Mouse (Mus musculus) heart, embryonic 10.5 days (tissue): ENCODE results near the gene Gm27027. TPM values are rescaled to one million over a fixed set of nuclear protein-coding genes. Genes with fewer than 3 reads are reported as not detected.

Source experiments
- DNase-seq: peaks from one replicate; pipeline ENCODE4 v3.0.0-alpha.2; 2017; ENCODE audit warnings: low spot score
- H3K27ac ChIP-seq: fragments of 300-500 bp; sonication (generic); 2 replicates; pipeline ENCODE4 v1.5.1; 2016; ENCODE audit warnings: mild to moderate bottlenecking
- H3K27me3 ChIP-seq: fragments of 300-500 bp; sonication (generic); 2 replicates; pipeline ENCODE4 v1.6.1; 2016; ENCODE audit warnings: mild to moderate bottlenecking; ENCODE audit not compliant: poor library complexity, insufficient read depth, severe bottlenecking
- H3K36me3 ChIP-seq: fragments of 300-500 bp; sonication (generic); 2 replicates; pipeline ENCODE4 v1.6.1; 2016; ENCODE audit warnings: mild to moderate bottlenecking, moderate library complexity
- H3K4me1 ChIP-seq: fragments of 300-500 bp; sonication (generic); 2 replicates; pipeline ENCODE4 v1.6.1; 2016; ENCODE audit warnings: mild to moderate bottlenecking
- H3K4me3 ChIP-seq: fragments of 300-500 bp; sonication (generic); 2 replicates; pipeline ENCODE4 v1.5.1; 2016; ENCODE audit warnings: mild to moderate bottlenecking, moderate library complexity
- H3K9me3 ChIP-seq: fragments of 300-500 bp; sonication (generic); 2 replicates; pipeline ENCODE4 v1.6.1; 2016; ENCODE audit warnings: mild to moderate bottlenecking, moderate library complexity
- WGBS: fragments of 180-500 bp; shearing (Covaris S2); methylation state at CpG from one replicate; pipeline ENCODE4 v1.1.7; 2016; 5-methylcytosine and 5-hydroxymethylcytosine counted together
- polyA plus RNA-seq: library from polyadenylated mRNA; unstranded; fragments of >200 nt; fragmentation: Nextera tagmentation; extraction: Ambion mirVana; gene quantifications from 2 replicates; pipeline ENCODE4 v1.2.1, GENCODE M21; 2016

The Gm27027 gene
- polyA plus RNA-seq, 1 experiment from 2014 or later, result not detected

DNA sequence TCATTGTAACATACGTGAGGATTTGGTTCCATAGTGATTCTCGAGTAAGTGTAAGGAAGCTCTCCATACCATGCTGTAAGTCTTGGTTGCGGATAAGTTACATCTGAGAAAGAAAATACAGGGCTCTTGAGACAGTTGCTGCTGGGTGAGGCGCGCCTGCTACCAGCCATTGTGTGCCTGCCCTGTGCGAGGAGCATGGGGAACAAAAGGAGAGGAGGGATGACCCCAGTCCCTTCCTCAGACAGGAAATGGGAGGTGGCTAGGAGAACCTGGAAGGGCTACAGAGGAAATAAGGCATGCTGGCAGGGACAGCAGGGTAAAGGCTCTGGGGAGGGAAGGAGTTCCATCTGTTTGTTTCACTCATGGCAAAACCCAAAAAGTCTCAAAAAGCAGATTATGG lies 5.3 kb upstream of the Gm27027 start:
- H3K27me3 ChIP-seq, result no peaks in the 10 kb centered on the region
- no peaks in the 10 kb centered on the region for H3K9me3 ChIP-seq
- H3K36me3 ChIP-seq, result peaks cover 89% of the 10 kb centered on the region
- no peak overlapping the region; the same call in 1 of the 2 replicates for H3K27ac ChIP-seq
- 73% methylated on average over 6 of the region's 6 CpGs for WGBS
- DNase-seq, result no peak
- H3K4me1 ChIP-seq, result no peaks in the 10 kb centered on the region
- no peak overlapping the region for H3K4me3 ChIP-seq

- no peak overlapping the region for H3K27ac ChIP-seq
- no peaks in the 10 kb centered on the region for H3K27me3 ChIP-seq
- 36% methylated on average over 3 of the region's 3 CpGs for WGBS
- H3K36me3 ChIP-seq, result peaks cover 64% of the 10 kb centered on the region
- no peak for DNase-seq
- H3K4me1 ChIP-seq, result peaks cover 19% of the 10 kb centered on the region
- no peak overlapping the region for H3K4me3 ChIP-seq
- H3K9me3 ChIP-seq, result no peaks in the 10 kb centered on the region
Observed at GRCm38 (mm10) chr2:93992810-93993209, 3.3 kb downstream of the Gm27027 start.

- Histone ChIP-seq H3K9me3 (no peaks in the 10 kb centered on the region), H3K4me1 (peaks cover 19% of the 10 kb centered on the region), H3K27me3 (no peaks in the 10 kb centered on the region), H3K36me3 (peaks cover 64% of the 10 kb centered on the region), H3K27ac (no peak overlapping the region), H3K4me3 (no peak overlapping the region)
- no peak for DNase-seq
- WGBS, result 59% methylated on average over 5 of the region's 5 CpGs
Observed at GRCm38 (mm10) chr2:93992259-93992658, 3.9 kb downstream of the Gm27027 start.

DNA sequence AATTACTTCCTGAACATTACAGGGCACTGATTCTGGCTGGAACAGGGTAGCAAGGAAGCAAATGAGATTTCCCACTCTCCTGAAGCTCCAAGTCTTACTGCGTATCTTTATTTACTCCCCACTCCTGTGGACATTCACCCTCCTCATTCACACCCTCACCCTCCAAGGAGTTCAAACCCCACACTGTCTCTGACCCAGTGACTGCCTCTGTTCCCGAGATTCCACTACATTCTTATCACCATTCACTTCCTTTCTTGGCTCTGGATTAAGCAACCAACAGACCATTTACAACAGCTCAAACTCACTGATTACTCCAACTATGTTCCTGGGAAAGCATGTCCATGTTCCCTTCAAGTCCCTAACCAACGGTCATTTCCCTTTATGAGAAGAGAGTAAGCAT lies 4.8 kb downstream of the Gm27027 start:
- Histone ChIP-seq H3K36me3 (peaks cover 64% of the 10 kb centered on the region), H3K4me1 (peaks cover 27% of the 10 kb centered on the region), H3K27ac (no peak overlapping the region), H3K27me3 (no peaks in the 10 kb centered on the region), H3K4me3 (no peak overlapping the region), H3K9me3 (no peaks in the 10 kb centered on the region)
- WGBS, result 60% methylated on average over 3 of the region's 3 CpGs
- no peak for DNase-seq

DNA sequence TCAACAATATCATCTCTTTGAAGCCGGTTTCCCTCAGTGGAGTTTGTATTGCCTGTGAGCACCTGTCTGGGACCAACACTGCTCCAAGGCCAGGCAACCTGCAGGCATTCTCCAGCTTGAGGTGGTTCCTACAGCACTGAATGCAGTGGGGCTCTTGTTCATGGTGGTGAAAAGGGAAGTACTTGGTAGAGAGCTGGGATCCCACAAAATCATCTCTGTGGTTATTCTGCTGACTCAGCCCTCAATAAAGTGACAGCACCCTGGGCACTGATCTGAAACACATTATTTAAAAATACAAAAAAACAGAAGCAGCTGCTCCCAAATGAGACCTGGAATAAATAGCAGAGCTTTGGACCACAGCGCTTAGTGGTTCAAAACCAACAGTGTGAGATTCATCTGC lies 7.7 kb downstream of the Gm27027 start:
- Histone ChIP-seq H3K27ac (no peak overlapping the region), H3K4me1 (peaks cover 23% of the 10 kb centered on the region), H3K36me3 (peaks cover 63% of the 10 kb centered on the region), H3K9me3 (no peaks in the 10 kb centered on the region), H3K27me3 (no peaks in the 10 kb centered on the region), H3K4me3 (no peak overlapping the region)
- WGBS, result 93% methylated on average over 2 of the region's 2 CpGs
- no peak for DNase-seq

GRCm38 (mm10) chr2:93982457-93983235 lies 13.5 kb downstream of the Gm27027 start:
- no peak for DNase-seq
- Histone ChIP-seq H3K27ac (no peak overlapping the region), H3K36me3 (peaks cover 72% of the 10 kb centered on the region), H3K4me3 (no peak overlapping the region), H3K4me1 (peaks cover 8% of the 10 kb centered on the region; the same call in 1 of the 2 replicates), H3K27me3 (no peaks in the 10 kb centered on the region), H3K9me3 (no peaks in the 10 kb centered on the region)
- WGBS, result 84% methylated on average over 4 of the region's 4 CpGs

- H3K4me1 ChIP-seq, result peaks cover 26% of the 10 kb centered on the region
- H3K27me3 ChIP-seq, result peaks cover 7% of the 10 kb centered on the region
- H3K36me3 ChIP-seq, result peaks cover 51% of the 10 kb centered on the region
- no peak for DNase-seq
- no peak overlapping the region for H3K27ac ChIP-seq
- no peaks in the 10 kb centered on the region for H3K9me3 ChIP-seq
- WGBS, result 87% methylated on average over 7 of the region's 7 CpGs
- H3K4me3 ChIP-seq, result no peak overlapping the region
Observed at GRCm38 (mm10) chr2:93979249-93980120, 16.7 kb downstream of the Gm27027 start.

DNA sequence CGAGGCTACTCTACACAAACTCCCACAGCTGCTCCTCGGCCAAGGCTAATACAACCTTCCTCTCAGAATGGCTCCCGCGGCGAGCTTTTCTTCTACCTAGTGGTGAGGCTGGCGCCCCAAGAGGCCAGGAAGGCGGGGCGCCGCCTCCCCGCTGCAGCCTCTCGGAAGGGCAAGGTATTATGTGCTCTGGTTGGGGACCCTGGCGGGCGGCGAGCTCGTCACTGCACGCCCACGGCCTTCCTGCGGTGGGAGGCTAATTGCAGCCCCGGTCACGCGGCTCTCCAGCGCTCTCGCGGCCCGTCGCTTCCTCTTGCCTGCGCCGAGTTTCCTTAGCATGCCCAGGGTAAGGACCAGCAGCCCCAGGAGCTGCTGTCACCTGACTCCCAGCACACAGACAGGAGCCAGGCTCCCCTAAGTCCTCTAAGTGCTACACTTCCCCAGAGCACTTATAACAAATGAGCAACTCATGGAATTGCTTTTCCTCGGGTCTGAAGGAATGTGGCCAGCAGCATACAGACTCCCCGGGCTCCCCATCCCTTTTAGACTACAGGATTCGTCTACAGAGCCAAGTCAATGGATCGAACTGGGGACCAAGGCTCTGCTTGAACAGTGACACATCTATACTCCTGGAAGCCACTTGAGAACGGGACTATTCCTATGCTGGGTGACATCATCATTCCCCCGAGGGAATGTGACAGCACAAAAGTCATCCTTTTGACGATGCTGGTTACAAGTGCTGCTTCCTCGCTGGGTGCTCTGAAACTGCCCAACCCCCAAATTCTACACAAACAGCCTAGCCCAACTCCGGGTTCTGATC lies 19.5 kb downstream of the Gm27027 start:
- peaks cover 26% of the 10 kb centered on the region for H3K4me1 ChIP-seq
- peak; percentile 82 for DNase-seq
- peak overlapping the region; percentile 85 for H3K27ac ChIP-seq
- H3K9me3 ChIP-seq, result no peaks in the 10 kb centered on the region
- peaks cover 28% of the 10 kb centered on the region for H3K27me3 ChIP-seq
- peaks cover 28% of the 10 kb centered on the region for H3K36me3 ChIP-seq
- WGBS, result 1% methylated on average over 37 of the region's 37 CpGs
- peak overlapping the region; percentile 64 for H3K4me3 ChIP-seq

DNA sequence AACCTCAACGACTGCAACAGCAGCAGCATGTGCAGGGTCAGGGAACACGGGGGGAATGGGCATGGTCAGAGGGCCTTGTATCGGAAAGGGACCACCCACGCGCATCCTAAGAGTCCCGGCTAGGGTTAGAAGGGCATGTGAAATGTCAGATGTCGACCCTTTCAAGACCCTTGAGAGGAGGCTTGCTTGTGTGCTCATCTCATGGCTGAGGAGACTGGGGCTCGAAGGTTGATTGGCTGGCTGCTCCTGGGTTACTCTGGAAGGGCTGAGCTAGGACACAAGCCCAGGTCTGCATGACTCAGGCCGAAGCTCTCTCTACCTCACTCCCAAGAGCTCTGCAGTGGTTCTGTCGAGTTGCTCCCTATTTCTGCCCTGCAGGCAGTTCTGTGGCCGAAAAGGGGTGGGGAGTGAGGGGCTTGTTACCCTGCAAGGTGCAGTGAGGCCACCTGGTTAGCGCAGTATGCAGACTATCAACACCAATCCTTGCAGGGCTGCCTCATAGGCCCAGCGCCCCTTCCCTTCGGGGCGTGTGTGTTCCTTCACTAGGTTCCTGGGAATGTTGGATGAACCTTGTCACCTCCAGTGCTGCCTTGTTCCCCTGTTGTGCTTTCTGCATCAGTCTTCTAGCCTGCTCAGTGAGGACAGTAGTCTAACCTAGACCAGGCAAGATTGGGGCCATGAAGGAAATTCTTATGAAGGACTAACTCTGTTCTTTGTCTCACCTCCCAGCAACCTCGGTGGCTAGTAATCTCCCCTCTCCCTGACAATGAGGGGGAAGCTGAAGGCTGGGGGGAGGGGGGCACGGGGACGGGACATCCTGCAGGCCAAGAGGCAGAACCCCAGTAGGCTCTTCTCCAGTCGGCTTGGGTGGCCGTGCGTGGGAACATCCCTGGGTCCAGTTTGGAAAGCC lies 20.4 kb downstream of the Gm27027 start:
- peak overlapping the region; percentile 85 for H3K27ac ChIP-seq
- whole genome bisulfite sequencing, result 20% methylated on average over 21 of the region's 21 CpGs
- peaks cover 20% of the 10 kb centered on the region for H3K36me3 ChIP-seq
- peak overlapping the region; percentile 64 for H3K4me3 ChIP-seq
- H3K27me3 ChIP-seq, result peaks cover 35% of the 10 kb centered on the region
- H3K9me3 ChIP-seq, result no peaks in the 10 kb centered on the region
- DNase-seq, result no peak
- H3K4me1 ChIP-seq, result peaks cover 26% of the 10 kb centered on the region

- DNase-seq, result no peak
- peaks cover 35% of the 10 kb centered on the region for H3K27me3 ChIP-seq
- no peaks in the 10 kb centered on the region for H3K9me3 ChIP-seq
- no peak overlapping the region for H3K4me3 ChIP-seq
- WGBS, result 49% methylated on average over 7 of the region's 7 CpGs
- peaks cover 26% of the 10 kb centered on the region for H3K4me1 ChIP-seq
- H3K27ac ChIP-seq, result no peak overlapping the region
- peaks cover 12% of the 10 kb centered on the region for H3K36me3 ChIP-seq
Observed at GRCm38 (mm10) chr2:93975041-93975440, 21.1 kb downstream of the Gm27027 start.

- Histone ChIP-seq H3K9me3 (no peaks in the 10 kb centered on the region), H3K36me3 (no peaks in the 10 kb centered on the region), H3K4me1 (peaks cover 17% of the 10 kb centered on the region), H3K27me3 (peaks cover 35% of the 10 kb centered on the region), H3K4me3 (no peak overlapping the region), H3K27ac (no peak overlapping the region)
- no peak for DNase-seq
- 71% methylated on average over 3 of the region's 3 CpGs for WGBS
Observed at GRCm38 (mm10) chr2:93971647-93972046, 24.5 kb downstream of the Gm27027 start.
